Mouse (Mus musculus) forelimb bud, embryonic 11.5 days (tissue): Measurements from ENCODE around the gene Pdxdc1.
"Not testable (repeated sequence)": the region's sequence is repeated elsewhere in the genome, so short reads cannot be mapped to it uniquely, and the experiment has no call there.

Source experiments
- DNase-seq: peaks from one replicate; pipeline ENCODE4 v3.0.0-alpha.2; 2012; ENCODE audit warnings: low read depth, low spot score

Gene Pdxdc1

DNA sequence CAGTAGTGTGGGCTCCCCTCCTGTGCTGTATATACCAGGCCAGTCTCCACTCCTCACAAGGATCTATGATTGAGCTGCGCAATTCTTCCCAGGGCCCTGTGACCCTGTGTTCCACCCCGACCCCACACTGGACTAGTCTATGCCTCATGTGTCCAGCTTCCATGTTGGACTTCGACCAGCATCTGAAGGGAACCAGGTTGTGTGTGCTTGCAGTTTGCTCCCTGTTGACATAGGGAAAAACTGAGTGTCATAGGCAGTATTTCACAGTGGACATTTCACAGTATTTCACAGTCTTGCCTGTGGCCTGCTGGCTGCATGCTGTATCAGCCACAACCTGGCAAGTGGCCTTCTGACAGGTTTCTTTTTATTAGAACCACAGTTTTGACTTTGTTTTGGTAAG, 89.7 kb downstream of the Pdxdc1 start:
- DNase-seq = no peak

DNA sequence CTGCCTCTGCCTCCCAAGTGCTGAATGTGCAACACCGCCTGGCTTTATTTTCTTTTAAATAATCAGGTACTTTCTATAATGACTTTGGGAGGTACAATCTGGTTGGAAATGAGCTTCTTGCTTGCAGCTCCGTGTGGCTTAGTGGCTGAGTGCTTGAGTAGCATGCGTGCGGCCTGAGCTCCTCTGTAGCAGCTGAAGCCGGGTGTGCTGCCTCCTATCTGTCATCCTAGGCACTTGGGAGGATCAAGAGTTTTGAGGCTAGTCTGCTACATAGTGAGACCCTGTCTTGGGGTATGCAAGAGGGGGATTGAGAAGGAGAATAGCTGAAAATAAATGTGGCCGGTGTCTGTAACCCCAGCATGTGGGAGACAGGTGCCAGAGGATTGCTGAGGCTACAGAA, 90.8 kb downstream of the Pdxdc1 start:
- no peak for DNase-seq

DNA sequence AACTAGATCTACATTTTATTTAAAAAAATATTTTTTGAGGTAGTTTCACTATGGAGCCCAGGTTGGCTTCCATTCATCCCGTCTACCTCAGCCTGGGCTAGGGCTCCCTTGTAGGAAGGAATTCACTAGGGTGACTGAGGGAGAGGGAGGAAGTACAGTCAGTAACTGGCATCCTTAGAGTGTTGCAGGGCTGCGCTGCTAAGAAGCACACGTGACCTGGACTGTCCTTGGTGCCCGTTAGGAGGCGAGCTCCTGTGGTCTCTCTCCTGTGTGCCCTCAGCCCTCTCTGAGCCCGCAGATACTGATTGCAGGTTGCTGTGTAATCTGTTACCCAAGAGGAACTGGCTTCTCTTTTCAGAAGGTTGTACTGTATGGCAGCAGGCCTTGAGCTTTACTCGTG, 94.5 kb downstream of the Pdxdc1 start:
- no peak for DNase-seq

DNA sequence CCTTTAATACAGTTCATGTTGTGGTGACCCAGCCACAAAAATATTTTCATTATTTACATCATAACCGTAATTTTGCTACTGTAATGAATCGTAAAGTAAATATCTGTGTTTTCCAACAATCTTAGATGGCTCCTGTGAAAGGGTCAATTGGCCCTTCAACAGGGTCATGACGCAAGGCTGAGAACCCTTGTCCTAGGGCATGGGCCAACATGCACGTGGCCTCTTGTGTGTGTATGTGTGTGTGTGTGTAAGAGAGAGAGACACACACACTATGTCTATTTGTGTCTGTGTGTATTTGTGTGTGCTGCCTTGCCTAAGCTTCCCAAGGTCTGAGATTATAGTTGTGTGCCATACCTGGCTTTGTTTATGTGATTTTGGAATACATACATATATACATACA, 95.3 kb downstream of the Pdxdc1 start:
- no peak for DNase-seq

DNA sequence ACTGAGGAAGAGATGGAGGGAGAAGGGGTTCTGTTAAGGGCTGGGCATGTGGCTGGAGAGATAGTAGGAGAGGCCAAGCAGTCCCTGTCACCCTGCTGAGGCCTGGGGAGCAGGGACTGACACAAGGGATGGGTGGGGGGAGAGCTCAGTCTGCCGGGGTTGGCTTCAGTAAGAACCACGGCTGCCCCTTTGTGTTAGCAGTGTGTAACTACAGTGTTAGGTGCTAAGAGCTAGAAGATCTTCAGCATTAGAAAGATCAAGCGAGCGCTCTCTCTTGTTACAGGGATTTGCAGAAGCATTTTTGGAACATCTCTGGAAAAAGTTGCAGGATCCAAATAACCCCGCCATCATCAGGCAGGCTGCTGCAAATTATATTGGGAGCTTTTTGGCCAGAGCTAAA, 98.3 kb downstream of the Pdxdc1 start:
- no peak for DNase-seq

DNA sequence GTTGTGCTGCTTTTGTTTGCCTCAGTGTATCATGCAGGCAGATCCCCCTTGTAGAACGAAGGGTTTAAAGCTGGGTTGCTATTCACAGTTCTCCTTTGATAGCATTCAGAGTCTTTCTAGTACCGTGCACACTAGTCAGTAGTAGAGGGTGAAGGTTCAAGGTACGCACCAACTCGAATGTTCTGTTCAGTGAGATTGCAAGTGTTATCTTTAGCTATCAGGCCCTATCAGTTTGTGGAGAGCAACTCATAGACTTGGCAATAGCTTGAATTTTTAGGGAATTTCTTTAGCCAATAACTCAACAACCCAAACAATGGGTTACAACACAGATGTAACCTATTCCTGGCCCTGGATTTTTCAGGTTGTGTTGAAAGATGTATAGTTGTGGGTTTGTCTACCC, 101.7 kb downstream of the Pdxdc1 start:
- DNase-seq = no peak

DNA sequence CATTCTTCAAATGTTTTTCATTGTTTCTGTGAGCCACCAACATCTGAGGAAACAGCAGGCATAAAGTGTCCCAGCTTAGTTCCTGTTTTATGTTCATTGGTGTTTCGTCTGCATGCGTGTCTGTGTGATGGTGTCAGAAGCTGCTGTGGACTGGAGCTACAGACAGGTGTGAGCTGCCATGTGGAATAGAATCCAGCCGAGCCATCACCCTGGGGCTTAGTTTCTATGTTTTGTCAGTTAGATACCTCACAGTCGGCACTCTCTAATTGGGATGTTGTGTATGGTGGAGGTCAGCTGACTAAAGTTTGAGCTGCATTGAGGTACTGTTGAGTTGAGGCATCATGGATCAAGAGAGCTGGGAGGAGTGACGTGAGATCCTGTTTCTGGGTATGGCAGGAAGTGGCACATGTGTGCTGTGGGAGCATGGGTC, 106.2 kb downstream of the Pdxdc1 start:
- DNase-seq = no peak

DNA sequence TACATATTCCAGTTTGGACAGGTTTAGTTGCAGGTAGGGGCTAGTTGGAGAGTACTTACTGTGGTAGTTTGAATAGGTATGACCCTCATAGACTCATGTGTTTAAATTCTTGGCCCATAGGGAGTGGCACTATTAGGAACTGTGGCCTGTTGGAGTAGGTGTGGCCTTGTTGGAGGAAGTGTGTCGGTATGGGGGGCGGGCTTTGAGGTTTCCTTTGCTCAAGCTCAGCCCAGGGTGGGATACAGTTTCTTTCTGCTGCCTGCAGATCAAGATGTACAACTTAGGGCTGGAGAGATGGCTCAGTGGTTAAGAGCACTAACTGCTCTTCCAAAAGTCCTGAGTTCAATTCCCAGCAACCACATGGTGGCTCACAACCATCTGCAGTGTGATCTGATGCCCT, 109.5 kb downstream of the Pdxdc1 start:
- DNase-seq = not testable (repeated sequence)

DNA sequence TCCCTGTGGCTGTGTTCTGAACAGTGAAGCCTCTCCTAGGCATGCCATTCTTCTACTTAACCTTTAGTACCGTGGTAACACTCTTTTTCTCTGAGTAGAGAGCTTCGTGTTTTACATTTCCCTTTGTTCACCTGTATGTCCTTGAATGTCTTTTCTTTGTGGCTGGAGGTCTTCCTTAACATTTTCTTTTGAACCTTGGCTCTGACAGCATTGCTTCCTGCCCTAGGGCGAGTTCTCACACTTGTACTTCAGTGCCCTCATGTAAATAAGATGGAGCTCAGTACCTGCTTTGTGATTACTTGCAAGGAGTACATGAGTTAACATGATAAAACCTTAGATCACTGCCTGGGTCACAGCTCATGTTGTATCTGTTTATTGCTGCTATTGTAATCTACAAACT, 117.0 kb downstream of the Pdxdc1 start:
- DNase-seq = no peak
